Mouse (Mus musculus) small intestine, adult 2 months (tissue): Measurements from ENCODE around the gene Crlf2. TPM values are rescaled to one million over a fixed set of nuclear protein-coding genes. Genes with fewer than 3 reads are reported as not detected.

Experiments
- H3K27ac ChIP-seq: fragments of 200-500 bp; 2 replicates; pipeline ENCODE4 v1.5.1; 2012; ENCODE audit warnings: low read depth, low read length, control low read depth, inconsistent platforms; ENCODE audit not compliant: insufficient read depth
- H3K27me3 ChIP-seq: fragments of 200-500 bp; 2 replicates; pipeline ENCODE4 v1.6.1; 2012; ENCODE audit warnings: mild to moderate bottlenecking, moderate library complexity, low read length, inconsistent platforms; ENCODE audit not compliant: control insufficient read depth, insufficient read depth
- H3K36me3 ChIP-seq: fragments of 200-500 bp; 2 replicates; pipeline ENCODE4 v1.6.1; 2012; ENCODE audit warnings: mild to moderate bottlenecking, low read length, control low read depth, inconsistent platforms; ENCODE audit not compliant: control insufficient read depth, insufficient read depth
- H3K4me1 ChIP-seq: fragments of 200-500 bp; 2 replicates; pipeline ENCODE4 v1.6.1; 2012; ENCODE audit warnings: low read length, inconsistent platforms, mixed read lengths; ENCODE audit not compliant: control insufficient read depth, insufficient read depth, insufficient read length
- H3K4me3 ChIP-seq: fragments of 200-500 bp; 2 replicates; pipeline ENCODE4 v1.5.1; 2012; ENCODE audit warnings: low read depth, mild to moderate bottlenecking, control low read depth, inconsistent platforms, low read length, moderate library complexity
- CTCF ChIP-seq: fragments of 200-500 bp; IDR thresholded peaks from 2 replicates; pipeline ENCODE4 v1.5.1; 2012; ENCODE audit warnings: low read depth, mild to moderate bottlenecking, control low read depth, inconsistent platforms, low read length, moderate library complexity, mixed read lengths; ENCODE audit not compliant: insufficient replicate concordance, insufficient read length; ENCODE audit errors: extremely low read depth
- POLR2A ChIP-seq: fragments of 200-500 bp; IDR thresholded peaks from 2 replicates; pipeline ENCODE4 v1.6.1; 2012; ENCODE audit warnings: low read depth, mild to moderate bottlenecking, control low read depth, inconsistent platforms, low read length, moderate library complexity
- WGBS: fragments of 180-500 bp; shearing (Covaris S2); methylation state at CpG from one replicate; pipeline ENCODE4 v1.1.7; 2018; 5-methylcytosine and 5-hydroxymethylcytosine counted together
- polyA plus RNA-seq: library from polyadenylated mRNA; depleted of rRNA; stranded (reverse); fragments of >200 nt; gene quantifications from 2 replicates; pipeline ENCODE4 v1.2.3, GENCODE M21; 2012; rRNA removed

The Crlf2 gene
- polyA plus RNA-seq, 1 experiment: 51.8 TPM

GRCm38 (mm10) chr5:109509679-109510078 lies 49.1 kb downstream of the Crlf2 start:
- H3K27me3 ChIP-seq: no peaks in the 10 kb centered on the region
- no peaks in the 10 kb centered on the region for H3K4me1 ChIP-seq
- H3K4me3 ChIP-seq: no peak overlapping the region
- no peak overlapping the region for H3K27ac ChIP-seq
- no peak for TF ChIP-seq CTCF
- no peak for TF ChIP-seq POLR2A
- H3K36me3 ChIP-seq: no peaks in the 10 kb centered on the region

DNA sequence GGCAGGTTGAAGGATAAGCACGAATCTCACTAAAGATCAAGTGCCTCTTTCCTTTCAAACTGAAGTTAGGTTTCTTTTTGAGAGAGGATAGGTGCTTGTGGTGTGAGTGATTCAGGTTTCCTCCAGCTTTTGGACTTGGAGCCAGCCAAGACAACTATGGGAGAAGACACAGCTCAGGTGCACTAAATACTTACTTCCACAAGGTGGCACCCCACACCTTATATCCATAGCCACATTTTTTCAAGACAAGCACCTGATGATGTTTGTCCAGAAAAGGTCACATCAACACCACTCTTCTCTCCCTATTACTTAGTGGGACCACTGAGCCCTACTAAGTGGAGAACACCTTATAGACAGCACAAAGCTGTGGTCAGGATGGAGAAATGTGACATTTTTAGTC lies 52.1 kb downstream of the Crlf2 start:
- WGBS: 8% methylated on average over 1 of the region's 1 CpGs
- no peaks in the 10 kb centered on the region for H3K36me3 ChIP-seq
- no peaks in the 10 kb centered on the region for H3K4me1 ChIP-seq
- no peak for TF ChIP-seq POLR2A
- TF ChIP-seq CTCF: no peak
- no peaks in the 10 kb centered on the region for H3K27me3 ChIP-seq
- H3K27ac ChIP-seq: no peak overlapping the region
- no peak overlapping the region for H3K4me3 ChIP-seq

Other genes starting within 250 kb of the Crlf2 start
- gene Vmn2r16, start 228.8 kb downstream of the Crlf2 start, polyA plus RNA-seq: not detected in 2 replicates
- not detected in 2 replicates for gene Vmn2r17, start 139.3 kb downstream of the Crlf2 start, polyA plus RNA-seq
- gene 5430403G16Rik, start 132.0 kb upstream of the Crlf2 start, polyA plus RNA-seq: not detected in 2 replicates
- 0.24 TPM in 1 of 2 replicates, not detected in the other for gene 4930522L14Rik, start 192.9 kb upstream of the Crlf2 start, polyA plus RNA-seq